Mouse (Mus musculus): ENCODE results near the gene Armh3.
"Not testable (repeated sequence)": the region's sequence is repeated elsewhere in the genome, so short reads cannot be mapped to it uniquely, and the experiment has no call there.

Gene Armh3

GRCm38 (mm10) chr19:46033911-46034310, 35.6 kb upstream of the Armh3 start:
- DNase-seq (ENCODE audit: low read depth in 1 of 2, low spot score in 2 of 2), result no peak

- DNase-seq (ENCODE audit: low read depth in 1 of 2, low spot score in 2 of 2), result no peak
Observed at GRCm38 (mm10) chr19:46032731-46033510, 34.6 kb upstream of the Armh3 start.

DNA sequence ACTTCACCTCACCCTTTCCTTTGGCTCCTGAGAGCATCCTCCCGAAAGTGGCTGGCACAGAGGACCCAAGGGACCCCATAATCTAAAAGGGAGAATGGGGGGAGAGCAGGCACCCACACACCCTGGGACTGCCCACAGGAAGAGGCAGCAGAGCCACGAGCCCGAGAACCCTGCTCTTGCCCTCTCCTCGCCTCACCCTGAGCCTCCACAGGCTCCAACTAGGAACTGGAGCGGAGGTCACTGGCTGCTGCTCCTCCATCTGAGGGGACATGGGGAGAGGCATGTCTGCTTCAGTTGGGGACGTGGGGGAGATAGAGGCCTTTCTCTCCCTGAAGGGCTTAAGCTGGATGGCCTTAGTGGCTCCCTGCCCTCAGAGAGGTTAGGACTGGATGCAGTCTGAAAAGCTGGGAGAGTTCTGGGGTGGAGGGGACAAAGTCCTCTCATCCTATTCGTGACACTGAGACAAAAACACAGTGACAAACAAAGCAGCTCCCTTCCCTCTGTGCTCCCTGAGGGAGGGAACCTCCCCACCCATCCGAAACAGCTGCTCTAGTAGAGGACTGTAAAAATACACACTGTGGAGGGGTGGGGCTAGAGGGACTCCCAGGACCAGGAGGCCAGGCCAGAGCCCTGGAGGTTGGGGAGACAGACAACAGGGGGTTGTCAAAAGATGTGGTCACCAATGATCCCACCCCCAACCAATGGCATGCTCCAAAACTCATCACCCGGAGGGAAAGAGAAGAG, 33.6 kb upstream of the Armh3 start:
- DNase-seq (ENCODE audit: low read depth in 1 of 2, low spot score in 2 of 2), result no peak

GRCm38 (mm10) chr19:46030196-46030983, 32.1 kb upstream of the Armh3 start:
- no peak for DNase-seq (ENCODE audit: low read depth in 1 of 2, low spot score in 2 of 2)

DNA sequence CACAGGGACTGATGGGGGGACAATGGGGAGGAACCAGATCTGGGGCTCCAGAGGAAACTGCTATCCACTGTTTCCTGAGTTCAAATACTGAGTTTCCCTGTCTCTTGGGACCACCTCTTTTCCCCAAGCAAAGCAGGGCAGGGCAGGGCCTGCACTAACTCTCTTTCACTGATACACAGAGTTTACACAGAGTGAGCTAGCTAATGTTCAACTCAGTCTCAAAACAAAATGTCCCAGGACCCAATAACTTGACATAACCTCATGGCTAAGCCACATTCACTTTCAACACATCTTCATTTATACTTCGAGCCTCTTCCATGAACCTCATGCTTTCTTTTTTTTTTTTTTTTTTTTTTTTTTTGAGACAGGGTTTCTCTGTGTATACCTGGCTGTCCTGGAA, 31.4 kb upstream of the Armh3 start:
- DNase-seq (ENCODE audit: low read depth in 1 of 2, low spot score in 2 of 2), result no peak

DNA sequence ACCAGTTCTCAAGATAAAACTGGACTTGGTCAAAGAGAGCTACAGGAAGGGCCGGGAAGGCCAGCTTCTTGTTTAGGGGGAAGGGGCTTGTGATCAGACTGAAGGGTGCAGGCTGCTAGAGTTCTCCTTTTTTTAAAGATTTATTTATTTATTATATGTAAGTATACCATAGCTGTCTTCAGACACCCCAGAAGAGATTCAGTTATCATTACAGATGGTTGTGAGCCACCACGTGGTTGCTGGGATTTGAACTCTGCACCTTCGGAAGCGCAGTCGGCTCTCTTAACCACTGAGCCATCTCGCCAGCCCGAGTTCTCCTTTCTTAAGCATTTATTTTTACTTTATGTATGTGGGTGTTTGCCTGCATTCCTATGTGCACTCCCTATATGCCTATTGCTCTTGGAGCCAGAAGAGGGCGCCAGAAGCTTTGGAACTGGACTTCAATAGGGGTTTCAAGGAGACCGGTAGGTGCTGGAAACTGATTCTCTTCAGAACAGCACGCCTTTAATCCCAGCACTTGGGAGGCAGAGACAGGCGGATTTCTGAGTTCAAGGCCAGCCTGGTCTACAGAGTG, 30.5 kb upstream of the Armh3 start:
- DNase-seq (ENCODE audit: low read depth in 1 of 2, low spot score in 2 of 2), result no peak

DNA sequence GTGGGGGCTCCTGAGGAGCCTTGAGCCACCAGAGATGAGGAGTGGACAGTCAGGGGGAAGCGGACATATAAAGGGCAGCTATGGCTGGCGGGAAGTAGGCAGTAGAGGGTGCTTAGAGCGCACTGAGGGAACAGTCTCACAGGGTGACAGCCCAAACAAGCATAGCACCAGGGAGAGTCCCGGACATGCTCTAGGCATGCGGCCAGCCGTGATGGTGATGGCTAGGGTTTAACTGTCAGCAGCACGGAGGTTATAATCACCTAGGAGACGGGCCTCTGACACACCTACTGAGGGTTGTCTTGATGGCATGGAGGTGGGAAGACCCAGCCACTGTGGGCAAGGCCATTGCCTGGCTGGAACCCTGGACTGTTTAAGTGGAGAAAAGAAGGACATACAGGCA, 28.3 kb upstream of the Armh3 start:
- DNase-seq (ENCODE audit: low read depth in 1 of 2, low spot score in 2 of 2), result no peak

GRCm38 (mm10) chr19:46024959-46025358, 26.7 kb upstream of the Armh3 start:
- no peak for DNase-seq (ENCODE audit: low read depth in 1 of 2, low spot score in 2 of 2)

DNA sequence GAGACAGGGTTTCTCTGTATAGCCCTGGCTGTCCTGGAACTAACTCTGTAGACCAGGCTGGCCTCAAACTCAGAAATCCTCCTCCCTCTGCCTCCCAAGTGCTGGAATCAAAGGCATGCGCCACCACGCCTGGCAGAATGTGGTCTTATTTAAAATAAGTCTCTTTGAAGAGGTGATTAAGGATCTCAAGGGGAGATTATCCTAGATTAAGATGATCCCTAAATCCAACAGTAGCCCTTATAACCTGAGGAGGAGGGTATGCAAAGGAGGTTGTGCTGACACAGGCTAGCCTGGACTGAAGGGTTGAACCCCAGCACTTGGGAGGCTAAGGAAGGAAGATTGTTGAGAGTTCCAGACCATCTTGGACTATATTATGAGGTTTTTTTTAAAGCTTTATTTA, 17.7 kb upstream of the Armh3 start:
- no peak for DNase-seq (ENCODE audit: low read depth in 1 of 2, low spot score in 2 of 2)

DNA sequence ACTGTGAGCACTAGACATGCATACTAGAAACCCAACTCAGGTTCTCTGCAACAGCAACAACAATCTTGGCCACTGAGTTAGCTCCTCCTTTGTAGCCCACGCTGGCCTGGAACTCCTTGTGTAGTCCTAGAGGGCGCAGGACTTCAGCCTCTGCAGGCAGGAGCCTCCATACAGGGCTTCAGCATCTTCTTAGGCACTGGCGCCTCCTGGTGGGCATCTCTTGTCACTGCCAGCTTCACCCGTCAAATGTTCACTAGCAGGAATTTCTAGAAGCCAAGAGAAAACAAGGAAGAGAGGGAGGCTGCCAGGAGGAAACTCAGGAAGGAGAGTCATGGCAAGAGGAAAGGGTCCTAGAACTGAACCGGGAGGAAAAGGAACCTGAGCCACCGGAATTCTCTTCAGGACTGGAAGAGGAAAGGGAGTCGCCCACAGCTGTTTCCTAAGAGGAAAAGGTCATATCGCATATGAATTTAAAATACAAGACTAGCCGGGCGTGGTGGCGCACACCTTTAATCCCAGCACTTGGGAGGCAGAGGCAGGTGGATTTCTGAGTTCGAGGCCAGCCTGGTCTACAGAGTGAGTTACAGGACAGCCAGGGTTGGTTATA, 16.4 kb upstream of the Armh3 start:
- peak; percentile 49 to 75 for DNase-seq (ENCODE audit: low read depth in 1 of 2, low spot score in 2 of 2)

DNA sequence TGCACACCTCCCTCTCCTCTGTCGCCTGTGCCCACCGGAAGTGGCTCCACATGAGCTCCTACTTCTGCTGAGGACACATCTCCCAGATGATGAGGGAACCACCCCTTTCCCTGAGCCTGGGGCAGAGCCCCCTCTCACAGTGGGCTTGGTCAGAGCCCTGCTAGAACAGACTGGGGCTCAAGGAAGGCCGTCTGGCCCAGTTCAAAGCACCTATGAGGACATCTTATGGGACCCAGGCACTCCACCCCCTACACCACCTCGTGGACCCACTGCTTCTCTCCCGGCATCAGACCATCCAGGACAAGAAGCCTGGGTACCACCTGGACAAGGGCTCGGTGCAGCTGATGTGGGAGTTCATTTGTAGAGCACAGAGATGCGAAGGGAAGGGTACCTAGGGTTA, 7.4 kb upstream of the Armh3 start:
- no peak for DNase-seq (ENCODE audit: low read depth in 1 of 2, low spot score in 2 of 2)

- DNase-seq (ENCODE audit: low read depth in 1 of 2, low spot score in 2 of 2), result no peak
Observed at GRCm38 (mm10) chr19:46004814-46005466, 6.7 kb upstream of the Armh3 start.

DNA sequence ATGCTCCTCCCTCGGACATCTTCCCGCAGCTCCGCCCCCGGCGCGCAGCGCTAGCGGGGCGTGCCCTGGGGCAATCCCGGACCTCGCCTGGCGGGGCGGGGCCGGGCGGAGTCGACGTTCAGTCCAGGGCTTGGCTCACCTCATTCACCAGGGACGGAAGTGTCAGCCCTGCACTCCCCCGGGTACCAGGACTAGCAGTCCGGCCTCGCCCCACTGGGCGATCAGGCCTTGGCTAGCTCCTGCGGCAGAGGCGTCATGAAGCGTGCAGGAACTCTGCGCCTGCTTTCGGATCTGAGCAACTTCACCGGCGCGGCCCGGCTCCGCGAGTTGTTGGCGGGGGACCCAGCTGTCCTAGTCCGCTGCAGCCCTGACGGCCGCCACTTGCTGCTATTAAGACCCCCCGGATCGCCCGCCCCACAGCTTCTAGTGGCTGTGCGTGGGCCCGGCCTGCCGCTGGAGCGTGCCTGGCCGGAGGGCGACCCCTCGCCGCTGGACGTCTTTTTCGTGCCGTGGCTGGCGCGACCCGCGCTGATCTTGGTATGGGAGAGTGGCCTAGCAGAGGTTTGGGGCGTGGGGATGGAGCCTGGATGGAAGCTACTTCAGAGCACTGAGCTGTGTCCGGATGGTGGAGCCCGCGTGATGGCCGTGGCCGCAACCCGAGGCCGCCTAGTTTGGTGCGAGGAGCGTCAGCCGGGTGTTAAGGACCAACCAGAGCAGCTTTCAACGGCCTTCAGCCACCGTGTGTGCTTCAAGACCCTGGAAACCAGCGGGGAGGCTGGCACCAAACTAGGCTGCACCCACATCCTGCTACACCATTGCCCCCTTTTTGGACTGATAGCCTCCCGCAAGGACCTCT, 5.3 kb upstream of the Armh3 start, which contains the start of gene Hps6:
TSS of gene Hps6 (plus strand) at position 138 of the 856 bp plus-strand sequence.
- peak; percentile 72 to 74 for DNase-seq (ENCODE audit: low read depth in 1 of 2, low spot score in 2 of 2)

DNA sequence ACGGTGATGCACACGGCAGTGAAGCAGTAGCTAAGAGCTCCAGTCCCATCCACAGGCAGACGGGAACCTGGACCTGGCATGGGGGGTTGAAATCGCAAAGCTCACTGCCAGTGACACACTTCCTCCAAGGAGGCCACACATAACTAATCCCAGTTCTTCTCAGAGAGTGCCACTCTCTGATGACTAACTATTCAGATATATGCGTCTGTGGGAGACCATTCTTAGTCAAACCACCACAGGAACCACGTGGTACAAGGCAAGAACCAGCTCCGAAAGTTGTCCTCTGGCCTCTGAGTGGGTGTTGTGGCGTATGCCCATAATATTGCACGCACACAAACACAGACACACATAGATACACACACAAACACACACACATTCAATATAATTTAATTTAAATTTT, 4.0 kb upstream of the Armh3 start:
- DNase-seq (ENCODE audit: low read depth in 1 of 2, low spot score in 2 of 2), result peak in 1 of 2 experiments; percentile 23

DNA sequence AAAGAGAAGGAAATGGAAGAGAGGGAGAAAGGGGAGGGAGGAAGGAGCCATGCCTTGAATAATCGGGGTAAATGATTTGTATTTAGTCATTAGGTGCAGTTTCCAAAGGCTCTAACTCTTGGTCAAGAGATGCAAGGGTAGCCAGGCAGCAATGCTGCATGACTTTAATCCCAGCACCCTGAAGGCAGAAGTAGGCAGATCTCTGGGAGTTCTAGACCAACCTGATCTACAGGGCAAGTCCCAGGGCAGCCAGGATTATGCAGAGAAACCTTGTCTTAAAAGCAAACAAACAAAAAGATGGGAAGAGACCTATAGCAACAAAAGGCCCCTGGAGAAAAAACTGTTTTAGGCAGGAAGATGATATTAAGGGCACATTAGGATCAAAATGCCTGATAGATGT, 1.1 kb upstream of the Armh3 start:
- no peak for DNase-seq (ENCODE audit: low read depth in 1 of 2, low spot score in 2 of 2)

- DNase-seq (ENCODE audit: low read depth in 1 of 2, low spot score in 2 of 2), result no peak
Observed at GRCm38 (mm10) chr19:45998694-45999217, 468 bp upstream of the Armh3 start.

DNA sequence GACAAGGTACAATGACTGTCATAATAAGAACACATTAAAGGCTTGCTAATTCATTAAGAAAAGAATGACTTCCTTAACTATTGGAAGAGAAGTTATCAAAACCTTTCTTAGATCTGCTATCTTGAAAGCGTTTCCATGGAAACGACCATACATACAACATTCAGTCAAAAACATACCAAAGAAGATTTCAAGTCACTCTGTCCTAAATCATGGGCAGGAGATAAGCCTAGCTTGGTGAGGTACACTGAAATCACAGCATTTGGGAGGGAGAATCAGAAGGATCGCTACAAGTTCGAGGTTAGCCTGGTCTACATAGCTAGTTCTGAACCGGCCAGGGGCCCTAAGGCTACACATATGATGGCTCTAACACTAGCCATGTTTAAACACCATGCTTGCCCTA, 923 bp downstream of the Armh3 start:
- DNase-seq (ENCODE audit: low read depth in 1 of 2, low spot score in 2 of 2), result no peak

DNA sequence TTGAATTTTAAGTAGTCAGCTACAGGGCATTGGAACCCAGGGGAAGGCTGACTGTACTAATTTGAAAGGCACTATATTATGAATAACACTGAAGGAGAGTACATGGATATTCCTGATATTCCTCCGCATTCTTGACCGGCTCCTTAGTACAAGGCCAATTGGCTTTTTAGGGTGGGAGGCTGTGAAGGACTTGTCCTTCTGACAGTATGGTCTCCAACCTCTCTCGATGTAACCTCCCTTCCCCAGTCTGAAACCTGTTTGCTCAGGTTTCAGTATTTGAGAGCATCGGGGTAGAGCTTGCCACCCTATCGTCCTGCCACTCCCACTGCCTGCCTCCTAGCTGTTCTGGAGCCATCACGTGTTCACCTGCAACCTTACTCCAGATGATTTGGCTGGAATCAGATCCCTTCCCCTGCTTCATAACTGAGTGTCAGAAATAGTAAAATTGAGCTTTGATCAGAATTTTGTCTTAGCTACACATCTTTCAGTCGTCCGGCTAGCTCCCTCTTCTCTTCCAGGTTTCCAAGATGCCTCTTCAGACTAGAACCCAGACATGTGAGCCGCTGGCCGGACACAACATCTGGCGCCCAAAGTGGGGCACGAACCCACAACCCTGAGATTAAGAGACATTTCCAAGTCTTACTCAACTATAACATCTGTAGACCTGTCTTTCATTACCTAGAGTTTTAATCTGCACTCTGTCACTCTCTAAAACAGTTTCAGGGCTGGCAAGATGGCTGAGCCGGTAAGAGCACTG, 4.1 kb downstream of the Armh3 start:
- DNase-seq (ENCODE audit: low read depth in 1 of 2, low spot score in 2 of 2), result no peak

DNA sequence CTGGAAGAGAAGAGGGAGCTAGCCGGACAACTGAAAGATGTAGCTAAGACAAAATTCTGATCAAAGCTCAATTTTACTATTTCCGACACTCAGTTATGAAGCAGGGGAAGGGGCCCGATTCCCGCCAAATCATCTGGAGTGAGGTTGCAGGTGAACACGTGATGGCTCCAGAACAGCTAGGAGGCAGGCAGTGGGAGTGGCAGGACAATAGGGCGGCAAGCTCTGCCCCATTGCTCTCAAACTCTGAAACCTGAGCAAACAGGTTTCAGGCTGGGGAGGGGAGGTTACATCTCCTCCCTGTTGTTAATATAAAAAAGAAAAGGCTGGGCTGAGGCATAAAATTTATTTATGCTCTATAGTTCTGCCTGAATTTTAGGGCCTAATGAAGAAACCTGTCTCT, 4.8 kb downstream of the Armh3 start:
- DNase-seq (ENCODE audit: low read depth in 1 of 2, low spot score in 2 of 2), result not testable (repeated sequence)
